Mouse (Mus musculus) fibroblast of lung, adult 2 months (primary cell): ENCODE results near the gene Spef2.

Experiments
- DNase-seq: peaks from one replicate; pipeline ENCODE4 v3.0.0-alpha.2; 2011; ENCODE audit warnings: low read depth

The Spef2 gene

DNA sequence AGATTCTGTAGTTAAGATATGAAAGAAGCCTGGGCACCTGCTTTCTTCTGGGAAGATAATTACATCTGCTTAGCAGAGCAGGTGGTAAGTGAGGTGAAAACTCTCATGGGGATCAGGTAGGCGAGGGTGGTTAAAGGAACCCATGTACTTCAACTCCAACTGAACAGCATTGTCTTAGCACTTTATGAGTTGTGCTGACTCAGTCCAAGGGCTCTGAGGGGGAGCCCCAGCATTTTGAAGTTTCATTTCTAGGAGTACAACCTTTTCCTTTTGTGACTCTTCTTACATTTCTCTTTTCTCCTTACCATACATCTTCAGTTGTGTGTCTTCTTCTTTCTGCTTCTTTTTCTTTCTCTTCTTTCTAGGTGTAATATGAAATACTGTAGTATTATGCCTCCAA lies 213.5 kb downstream of the Spef2 start:
- DNase-seq = no peak

DNA sequence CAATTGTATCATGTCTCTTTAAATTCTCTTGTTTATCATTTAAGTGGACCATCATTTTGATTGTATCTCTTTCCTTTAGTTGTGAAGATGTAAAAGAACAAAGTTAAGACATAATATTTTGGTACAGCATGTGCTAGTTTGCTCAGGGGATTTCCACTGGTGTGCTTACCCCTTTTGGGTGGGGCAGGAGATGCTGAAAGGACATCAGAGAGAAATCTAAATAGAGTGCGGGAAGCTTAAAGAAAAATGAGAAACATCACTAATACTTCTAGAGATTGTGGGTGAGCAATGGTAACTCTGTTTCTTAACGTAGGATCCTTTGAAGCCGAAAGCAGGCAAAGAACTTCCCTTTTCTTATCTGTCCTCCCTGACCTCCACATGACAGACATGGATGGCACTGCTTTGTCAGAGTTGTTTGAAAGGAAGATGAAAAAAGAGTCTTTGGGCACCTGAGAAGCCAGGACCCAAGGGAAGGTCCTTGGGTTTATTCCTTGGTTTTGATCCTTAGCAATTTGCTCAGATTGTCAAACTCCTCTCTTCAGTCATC lies 215.2 kb downstream of the Spef2 start:
- no peak for DNase-seq

DNA sequence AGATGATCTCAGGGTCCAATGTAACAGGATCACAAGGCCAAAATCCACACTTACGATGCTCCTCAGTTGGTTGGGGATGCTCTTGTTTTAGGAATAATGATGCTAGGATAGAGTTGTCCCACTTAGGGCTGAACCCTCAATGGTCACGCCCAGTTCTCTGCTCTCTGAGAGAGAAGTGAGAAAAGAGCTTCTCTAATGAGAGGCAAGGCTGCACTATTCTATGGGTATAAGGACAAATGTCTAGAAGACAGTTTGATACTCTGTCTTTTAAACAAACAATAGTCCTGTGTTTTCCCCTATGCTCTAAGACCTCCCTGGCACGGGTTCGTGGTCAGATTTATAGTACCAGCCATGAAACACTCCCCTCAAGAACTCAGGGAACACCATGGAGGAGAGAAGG lies 218.6 kb downstream of the Spef2 start, which contains the start of gene Il7r:
Gene Il7r (minus strand): TSS at position 101 of the 400 bp plus-strand sequence.
- no peak for DNase-seq

- no peak for DNase-seq
These were observed 219.0 kb downstream of the Spef2 start for GRCm38 (mm10) chr15:9529646-9530045.
